Mouse (Mus musculus) lung, embryonic 15.5 days (tissue): ENCODE results near the gene H2-Ke6. TPM values are rescaled to one million over a fixed set of nuclear protein-coding genes. Genes with fewer than 3 reads are reported as not detected.
A peak's percentile ranks its signal among the peaks of the same experiment; 100 is the strongest.

Experiments used
- ATAC-seq: fragments of 200-750 bp; cut with Nextera tagmentation; 2 replicates; pipeline ENCODE4 v1.8.0; 2017; ENCODE audit warnings: moderate number of reproducible peaks, borderline replicate concordance; ENCODE audit not compliant: low FRiP score, low TSS enrichment; ENCODE audit errors: extremely low read depth
- H3K27ac ChIP-seq: fragments of 300-500 bp; sonication (generic); 2 replicates; pipeline ENCODE4 v1.5.1; 2015; ENCODE audit warnings: moderate library complexity, mild to moderate bottlenecking, inconsistent platforms
- H3K27me3 ChIP-seq: fragments of 300-500 bp; sonication (generic); 2 replicates; pipeline ENCODE4 v1.6.1; 2015; ENCODE audit warnings: inconsistent platforms
- H3K36me3 ChIP-seq: fragments of 300-500 bp; sonication (generic); 2 replicates; pipeline ENCODE4 v1.6.1; 2015; ENCODE audit warnings: inconsistent platforms
- H3K4me1 ChIP-seq: fragments of 300-500 bp; sonication (generic); 2 replicates; pipeline ENCODE4 v1.6.1; 2015; ENCODE audit warnings: inconsistent platforms
- H3K4me2 ChIP-seq: fragments of 300-500 bp; sonication (generic); 2 replicates; pipeline ENCODE4 v1.6.1; 2015; ENCODE audit warnings: inconsistent platforms, mild to moderate bottlenecking, moderate library complexity
- H3K4me3 ChIP-seq: fragments of 300-500 bp; sonication (generic); 2 replicates; pipeline ENCODE4 v1.5.1; 2015; ENCODE audit warnings: mild to moderate bottlenecking, inconsistent platforms
- H3K9ac ChIP-seq: fragments of 300-500 bp; sonication (generic); 2 replicates; pipeline ENCODE4 v1.6.1; 2015; ENCODE audit warnings: inconsistent platforms
- H3K9me3 ChIP-seq: fragments of 300-500 bp; sonication (generic); 2 replicates; pipeline ENCODE4 v1.6.1; 2016; ENCODE audit warnings: inconsistent platforms
- WGBS: fragments of 180-500 bp; shearing (Covaris S2); methylation state at CpG from one replicate; pipeline ENCODE4 v1.1.7; 2015; 5-methylcytosine and 5-hydroxymethylcytosine counted together
- polyA plus RNA-seq: library from polyadenylated mRNA; unstranded; fragments of >200 nt; fragmentation: Nextera tagmentation; extraction: Ambion mirVana; gene quantifications from 2 replicates; pipeline ENCODE4 v1.2.1, GENCODE M21; 2015

The H2-Ke6 gene
- polyA plus RNA-seq: 46.1 and 49.1 TPM in 2 replicates

GRCm38 (mm10) chr17:34027656-34028223 lies at the start of gene H2-Ke6:
TSS of gene H2-Ke6 (minus strand) at chr17:34028060.
- ATAC-seq: peak; percentile 72
- no peaks in the 10 kb centered on the region for H3K27me3 ChIP-seq
- peak within 1 kb of the TSS; percentile 64 for H3K9ac ChIP-seq
- under 1% methylated on average over 46 of the region's 49 CpGs for WGBS
- H3K4me3 ChIP-seq: peak within 1 kb of the TSS; percentile 75
- H3K36me3 ChIP-seq: peaks cover 28% of the 10 kb centered on the region
- H3K9me3 ChIP-seq: no peaks in the 10 kb centered on the region
- H3K4me1 ChIP-seq: peaks cover 67% of the 10 kb centered on the region
- peak within 1 kb of the TSS; percentile 87 for H3K27ac ChIP-seq
- peak within 1 kb of the TSS; percentile 97 for H3K4me2 ChIP-seq

- H3K4me3 ChIP-seq: no peak overlapping the region
- no peak overlapping the region for H3K27ac ChIP-seq
- WGBS: under 1% methylated on average over 9 of the region's 9 CpGs
- H3K4me2 ChIP-seq: no peak overlapping the region
- H3K27me3 ChIP-seq: peaks cover 14% of the 10 kb centered on the region
- H3K9me3 ChIP-seq: no peaks in the 10 kb centered on the region
- no peaks in the 10 kb centered on the region for H3K36me3 ChIP-seq
- H3K9ac ChIP-seq: no peak overlapping the region
- ATAC-seq: no peak
- no peaks in the 10 kb centered on the region for H3K4me1 ChIP-seq
Measured at GRCm38 (mm10) chr17:34077549-34077948, 49.7 kb upstream of the H2-Ke6 start.

GRCm38 (mm10) chr17:34075271-34075670 lies 47.4 kb upstream of the H2-Ke6 start:
- Histone ChIP-seq H3K4me1 (no peaks in the 10 kb centered on the region), H3K9ac (no peak overlapping the region), H3K9me3 (no peaks in the 10 kb centered on the region), H3K36me3 (no peaks in the 10 kb centered on the region), H3K27me3 (peaks cover 14% of the 10 kb centered on the region), H3K4me2 (no peak overlapping the region), H3K4me3 (no peak overlapping the region), H3K27ac (no peak overlapping the region)
- no peak for ATAC-seq
- 37% methylated on average over 7 of the region's 7 CpGs for WGBS

GRCm38 (mm10) chr17:34072091-34072490 lies 44.2 kb upstream of the H2-Ke6 start:
- Histone ChIP-seq H3K36me3 (no peaks in the 10 kb centered on the region), H3K27me3 (peaks cover 10% of the 10 kb centered on the region), H3K9ac (no peak overlapping the region), H3K9me3 (no peaks in the 10 kb centered on the region), H3K27ac (no peak overlapping the region), H3K4me1 (no peaks in the 10 kb centered on the region), H3K4me2 (no peak overlapping the region), H3K4me3 (no peak overlapping the region)
- 61% methylated on average over 5 of the region's 5 CpGs for WGBS
- ATAC-seq: no peak

- Histone ChIP-seq H3K9ac (no peak overlapping the region), H3K36me3 (no peaks in the 10 kb centered on the region), H3K4me3 (no peak overlapping the region), H3K27ac (no peak overlapping the region), H3K4me2 (no peak overlapping the region), H3K27me3 (no peaks in the 10 kb centered on the region), H3K4me1 (no peaks in the 10 kb centered on the region), H3K9me3 (no peaks in the 10 kb centered on the region)
- no peak for ATAC-seq
- WGBS: 46% methylated on average over 3 of the region's 3 CpGs
Measured at GRCm38 (mm10) chr17:34068864-34069263, 41.0 kb upstream of the H2-Ke6 start.

GRCm38 (mm10) chr17:34057224-34057623 lies 29.4 kb upstream of the H2-Ke6 start:
- no peaks in the 10 kb centered on the region for H3K4me1 ChIP-seq
- 50% methylated on average over 6 of the region's 7 CpGs for whole genome bisulfite sequencing
- no peak overlapping the region for H3K4me2 ChIP-seq
- no peak overlapping the region for H3K4me3 ChIP-seq
- H3K9ac ChIP-seq: no peak overlapping the region
- H3K36me3 ChIP-seq: no peaks in the 10 kb centered on the region
- no peaks in the 10 kb centered on the region for H3K27me3 ChIP-seq
- H3K27ac ChIP-seq: no peak overlapping the region
- no peaks in the 10 kb centered on the region for H3K9me3 ChIP-seq
- ATAC-seq: no peak

GRCm38 (mm10) chr17:34047404-34048050 lies 19.7 kb upstream of the H2-Ke6 start:
- WGBS: 86% methylated on average over 5 of the region's 5 CpGs

GRCm38 (mm10) chr17:34045941-34046340 lies 18.1 kb upstream of the H2-Ke6 start:
- Histone ChIP-seq H3K4me3 (no peak overlapping the region), H3K36me3 (no peaks in the 10 kb centered on the region), H3K27me3 (no peaks in the 10 kb centered on the region; the same call in 1 of the 2 replicates), H3K4me2 (no peak overlapping the region), H3K4me1 (peaks cover 14% of the 10 kb centered on the region), H3K9ac (no peak overlapping the region), H3K27ac (no peak overlapping the region), H3K9me3 (no peaks in the 10 kb centered on the region; the same call in 1 of the 2 replicates)
- 73% methylated on average over 14 of the region's 14 CpGs for WGBS
- no peak for ATAC-seq

More at GRCm38 (mm10) chr17:34047404-34048050, 19.7 kb upstream of the H2-Ke6 start:
- Histone ChIP-seq H3K4me2 (no peak overlapping the region), H3K9me3 (no peaks in the 10 kb centered on the region; the same call in 1 of the 2 replicates), H3K9ac (no peak overlapping the region), H3K36me3 (no peaks in the 10 kb centered on the region), H3K4me1 (no peaks in the 10 kb centered on the region), H3K4me3 (no peak overlapping the region), H3K27ac (no peak overlapping the region), H3K27me3 (no peaks in the 10 kb centered on the region)
- ATAC-seq: no peak

GRCm38 (mm10) chr17:34039562-34040450 lies 11.9 kb upstream of the H2-Ke6 start:
- peak overlapping the region; percentile 57 for H3K4me2 ChIP-seq
- no peak for ATAC-seq
- peaks cover 37% of the 10 kb centered on the region for H3K4me1 ChIP-seq
- no peak overlapping the region for H3K9ac ChIP-seq
- H3K9me3 ChIP-seq: no peaks in the 10 kb centered on the region
- peaks cover 28% of the 10 kb centered on the region for H3K36me3 ChIP-seq
- peaks cover 19% of the 10 kb centered on the region for H3K27me3 ChIP-seq
- peak overlapping the region; percentile 4; the same call in 1 of the 2 replicates for H3K4me3 ChIP-seq
- peak overlapping the region; percentile 29; the same call in 1 of the 2 replicates for H3K27ac ChIP-seq
- WGBS: 14% methylated on average over 17 of the region's 17 CpGs

- H3K4me3 ChIP-seq: peak within 1 kb of the TSS; percentile 26
- no peaks in the 10 kb centered on the region for H3K9me3 ChIP-seq
- 6% methylated on average over 28 of the region's 28 CpGs for WGBS
- H3K4me1 ChIP-seq: peaks cover 37% of the 10 kb centered on the region
- H3K9ac ChIP-seq: peak within 1 kb of the TSS; percentile 36
- peaks cover 34% of the 10 kb centered on the region for H3K36me3 ChIP-seq
- ATAC-seq: peak; percentile 25; the same call in 1 of the 2 replicates
- peak within 1 kb of the TSS; percentile 29; the same call in 1 of the 2 replicates for H3K27ac ChIP-seq
- H3K4me2 ChIP-seq: peak within 1 kb of the TSS; percentile 57
- peaks cover 19% of the 10 kb centered on the region for H3K27me3 ChIP-seq
Measured at GRCm38 (mm10) chr17:34038878-34039561, 11.2 kb upstream of the H2-Ke6 start, which contains the start of gene Col11a2. TSS of gene Col11a2 (plus strand) at chr17:34039437.

GRCm38 (mm10) chr17:34038440-34038839 lies 10.6 kb upstream of the H2-Ke6 start:
- H3K4me1 ChIP-seq: peaks cover 40% of the 10 kb centered on the region
- H3K27me3 ChIP-seq: peaks cover 19% of the 10 kb centered on the region
- 13% methylated on average over 21 of the region's 21 CpGs for WGBS
- H3K9ac ChIP-seq: peak overlapping the region; percentile 36; the same call in 1 of the 2 replicates
- peak overlapping the region; percentile 26 for H3K4me3 ChIP-seq
- H3K27ac ChIP-seq: no peak overlapping the region
- no peak for ATAC-seq
- peak overlapping the region; percentile 57 for H3K4me2 ChIP-seq
- peaks cover 37% of the 10 kb centered on the region for H3K36me3 ChIP-seq
- no peaks in the 10 kb centered on the region for H3K9me3 ChIP-seq
